Mouse (Mus musculus) C2C12 (cell line): Measurements from ENCODE around the gene Rph3a. TPM values are rescaled to one million over a fixed set of nuclear protein-coding genes. Genes with fewer than 3 reads are reported as not detected.
"Not testable (repeated sequence)": the region's sequence is repeated elsewhere in the genome, so short reads cannot be mapped to it uniquely, and the experiment has no call there.

Source experiments
- H3K27me3 ChIP-seq: one replicate; pipeline ENCODE4 v1.6.1; 2011; ENCODE audit not compliant: control insufficient read depth, insufficient read depth, insufficient read length
- H3K36me3 ChIP-seq: one replicate; pipeline ENCODE4 v1.6.1; 2011; ENCODE audit not compliant: control insufficient read depth, insufficient read depth
- H3K4me3 ChIP-seq: one replicate; pipeline ENCODE4 v1.5.1; 2011; ENCODE audit warnings: mild to moderate bottlenecking, control low read depth; ENCODE audit not compliant: poor library complexity, insufficient read depth, severe bottlenecking
- H3K79me2 ChIP-seq: one replicate; pipeline ENCODE4 v1.6.1; 2011; ENCODE audit not compliant: control insufficient read depth, insufficient read depth
- H3K79me3 ChIP-seq: one replicate; pipeline ENCODE4 v1.6.1; 2011; ENCODE audit warnings: low read depth, control low read depth
- H3ac ChIP-seq: one replicate; pipeline ENCODE3; 2011; ENCODE audit warnings: low read depth; ENCODE audit not compliant: control insufficient read depth, insufficient read length
- CEBPB ChIP-seq: IDR thresholded peaks from one replicate; pipeline ENCODE4 v1.6.1; 2011; ENCODE audit warnings: low read depth, mild to moderate bottlenecking, control low read depth, moderate library complexity
- CTCF ChIP-seq: IDR thresholded peaks from one replicate; pipeline ENCODE4 v1.5.1; 2011; ENCODE audit not compliant: control insufficient read depth, insufficient read depth, insufficient read length
- FOSL1 ChIP-seq: IDR thresholded peaks from one replicate; pipeline ENCODE4 v1.8.0; 2011; ENCODE audit warnings: mild to moderate bottlenecking, low read length; ENCODE audit not compliant: poor library complexity, insufficient read depth, severe bottlenecking
- MAX ChIP-seq: IDR thresholded peaks from one replicate; pipeline ENCODE4 v1.6.1; 2011; ENCODE audit warnings: mild to moderate bottlenecking, control low read depth
- MYOD1 ChIP-seq: IDR thresholded peaks from one replicate; pipeline ENCODE4 v1.6.1; 2011; ENCODE audit warnings: low read depth; ENCODE audit not compliant: control insufficient read depth, insufficient read length
- MYOG ChIP-seq: IDR thresholded peaks from one replicate; pipeline ENCODE4 v1.6.1; 2011; ENCODE audit not compliant: control insufficient read depth, insufficient read length; ENCODE audit errors: extremely low read depth
- USF1 ChIP-seq: IDR thresholded peaks from one replicate; pipeline ENCODE4 v1.6.1; 2011; ENCODE audit warnings: low read depth, mild to moderate bottlenecking, control low read depth, moderate library complexity
- polyA plus RNA-seq: library from polyadenylated mRNA; unstranded; fragments of >200 nt; fragmentation: generic; extraction: Trizol; gene quantifications from one replicate; pipeline ENCODE4 v1.2.1, GENCODE M21; 2012; ENCODE audit warnings: missing spikeins

The Rph3a gene
- polyA plus RNA-seq, 1 experiment, result not detected

- Histone ChIP-seq H3K79me3 (no peaks in the 10 kb centered on the region), H3K36me3 (no peaks in the 10 kb centered on the region), H3K79me2 (no peaks in the 10 kb centered on the region), H3K27me3 (no peaks in the 10 kb centered on the region), H3K4me3 (no peak overlapping the region), H3ac (no peak overlapping the region)
- TF ChIP-seq MYOG, result no peak
- no peak for TF ChIP-seq CEBPB
Observed at GRCm38 (mm10) chr5:120923969-120924368, 85.9 kb downstream of the Rph3a start.

- Histone ChIP-seq H3K79me2 (no peaks in the 10 kb centered on the region), H3ac (no peak overlapping the region), H3K27me3 (no peaks in the 10 kb centered on the region), H3K79me3 (no peaks in the 10 kb centered on the region), H3K36me3 (no peaks in the 10 kb centered on the region), H3K4me3 (no peak overlapping the region)
- TF ChIP-seq CTCF, result no peak
- TF ChIP-seq MAX, result no peak
- TF ChIP-seq MYOG, result no peak
- TF ChIP-seq CEBPB, result no peak
- TF ChIP-seq USF1, result no peak
- TF ChIP-seq FOSL1, result no peak
- TF ChIP-seq MYOD1, result no peak
Observed at GRCm38 (mm10) chr5:120920296-120920695, 89.6 kb downstream of the Rph3a start.

GRCm38 (mm10) chr5:120919156-120919935, 90.5 kb downstream of the Rph3a start:
- not testable (repeated sequence) for H3K4me3 ChIP-seq, H3K36me3 ChIP-seq, H3K27me3 ChIP-seq, H3K79me3 ChIP-seq, H3K79me2 ChIP-seq, H3ac ChIP-seq

- not testable (repeated sequence) for H3K79me3 ChIP-seq, H3K36me3 ChIP-seq, H3K4me3 ChIP-seq, H3K79me2 ChIP-seq, H3K27me3 ChIP-seq, H3ac ChIP-seq
Observed at GRCm38 (mm10) chr5:120914204-120914603, 95.7 kb downstream of the Rph3a start, which contains the start of gene Oas1d. Gene Oas1d, plus strand, starts transcription at chr5:120914536.

- H3K27me3 ChIP-seq, result no peaks in the 10 kb centered on the region
- H3K79me2 ChIP-seq, result no peaks in the 10 kb centered on the region
- H3ac ChIP-seq, result no peak overlapping the region
- TF ChIP-seq CEBPB (no peak), CTCF (no peak), FOSL1 (no peak), MAX (no peak), MYOG (no peak), MYOD1 (no peak), USF1 (no peak)
- no peak overlapping the region for H3K4me3 ChIP-seq
- no peaks in the 10 kb centered on the region for H3K79me3 ChIP-seq
- no peaks in the 10 kb centered on the region for H3K36me3 ChIP-seq
Observed at GRCm38 (mm10) chr5:120908196-120908920, 101.5 kb downstream of the Rph3a start.

GRCm38 (mm10) chr5:120906791-120907733, 102.8 kb downstream of the Rph3a start, which contains the start of gene Oas1a:
Gene Oas1a, minus strand, starts transcription at chr5:120907521.
- not testable (repeated sequence) for H3K27me3 ChIP-seq, H3K36me3 ChIP-seq, H3ac ChIP-seq, H3K4me3 ChIP-seq, H3K79me3 ChIP-seq, H3K79me2 ChIP-seq
